Mouse (Mus musculus): ENCODE measurements around the gene Ebi3. TPM values are rescaled to one million over a fixed set of nuclear protein-coding genes. Genes with fewer than 3 reads are reported as not detected.

The Ebi3 gene
- polyA plus RNA-seq, 1 experiment: 3.1 TPM

DNA sequence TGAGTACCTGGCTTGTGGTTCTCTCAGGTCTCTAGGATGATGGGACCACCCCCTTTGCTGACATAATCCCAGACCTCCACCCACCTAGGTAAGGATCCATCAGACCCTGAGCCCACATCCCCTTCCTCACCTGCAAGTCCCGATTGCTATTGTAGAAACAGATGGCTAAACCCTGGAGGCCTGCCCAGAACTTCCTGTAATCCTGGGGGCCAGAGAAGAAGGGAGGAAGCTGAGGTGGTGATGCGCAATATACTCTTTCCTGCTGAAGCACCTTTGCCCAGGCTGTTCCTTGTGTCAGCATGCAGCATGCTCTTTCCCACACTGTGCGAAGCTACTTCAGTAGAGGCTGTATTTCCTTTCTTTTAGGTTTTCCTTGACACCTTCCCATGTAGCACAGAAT is 50.6 kb downstream of the Ebi3 start:
- DNase-seq (ENCODE audit: low spot score): no peak

DNA sequence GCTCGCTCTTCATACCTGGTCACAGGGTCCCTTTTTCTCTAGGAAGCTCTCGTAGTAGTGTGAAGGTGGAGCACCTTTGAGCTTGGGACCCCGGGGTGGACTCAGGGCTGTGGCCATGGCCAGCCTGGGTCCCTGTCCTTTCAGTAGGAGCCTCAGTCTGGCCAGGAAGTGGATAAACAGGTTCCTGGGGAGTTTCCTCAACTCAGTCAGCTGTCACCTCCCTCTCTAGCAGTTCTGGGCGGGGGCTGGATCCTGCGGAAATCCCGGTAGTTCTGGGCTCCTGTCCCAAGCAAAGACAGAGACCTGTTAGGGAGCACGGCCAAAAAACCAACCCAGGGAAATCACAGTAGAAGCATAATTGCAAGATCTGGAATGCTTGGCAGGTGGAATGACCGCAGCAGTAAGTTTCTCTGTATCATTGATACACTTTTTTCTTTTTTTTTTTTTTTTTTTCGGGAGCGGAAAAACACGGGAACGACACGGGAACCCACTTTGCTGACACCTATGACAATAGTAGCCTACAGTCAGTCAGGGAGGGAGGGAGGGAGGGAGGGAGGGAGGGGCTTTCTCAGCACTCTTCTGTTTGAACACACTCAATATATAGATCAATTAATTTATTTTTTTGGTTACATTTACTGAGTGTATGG is 53.1 kb downstream of the Ebi3 start, which contains the start of the genes Stap2 and Mpnd:
Stap2 (minus strand) TSS at position 170 of the 647 bp plus-strand sequence.
Mpnd (plus strand) TSS at position 297 of the 647 bp plus-strand sequence.
- peak; percentile 46 for DNase-seq (ENCODE audit: low spot score)

Other genes starting within 250 kb of the Ebi3 start
- 11.1 and 13.9 TPM in 2 replicates for gene Pot1b, start 240.0 kb upstream of the Ebi3 start, polyA plus RNA-seq (2012; rRNA removed)
- gene Adgre4, start 202.7 kb upstream of the Ebi3 start, polyA plus RNA-seq (2012; rRNA removed): 0.58 and 0.60 TPM in 2 replicates
- gene Zfp119a, start 73.7 kb upstream of the Ebi3 start, polyA plus RNA-seq (2012; rRNA removed): 4.7 and 5.2 TPM in 2 replicates
- gene Zfp959, start 60.5 kb upstream of the Ebi3 start, polyA plus RNA-seq (2012; rRNA removed): 8.4 and 8.8 TPM in 2 replicates
- 5.4 TPM in 2 replicates for gene Zfp119b, start 3.1 kb upstream of the Ebi3 start, polyA plus RNA-seq (2012; rRNA removed)
- 10.1 and 11.1 TPM in 2 replicates for gene Yju2, start 6.5 kb downstream of the Ebi3 start, polyA plus RNA-seq (2012; rRNA removed)
- 1.0 and 1.7 TPM in 2 replicates for gene Shd, start 17.8 kb downstream of the Ebi3 start, polyA plus RNA-seq (2012; rRNA removed)
- 0.57 and 1.2 TPM in 2 replicates for gene Fsd1, start 33.9 kb downstream of the Ebi3 start, polyA plus RNA-seq (2012; rRNA removed)
- 29.6 and 38.6 TPM in 2 replicates for gene Stap2, start 52.9 kb downstream of the Ebi3 start, polyA plus RNA-seq (2012; rRNA removed)
- 50.4 and 51.1 TPM in 2 replicates for gene Mpnd, start 53.1 kb downstream of the Ebi3 start, polyA plus RNA-seq (2012; rRNA removed)
- gene Sh3gl1, start 84.0 kb downstream of the Ebi3 start, polyA plus RNA-seq (2012; rRNA removed): 55.5 and 78.1 TPM in 2 replicates
- 2.1 and 2.2 TPM in 2 replicates for gene Chaf1a, start 87.8 kb downstream of the Ebi3 start, polyA plus RNA-seq (2012; rRNA removed)
- gene Ubxn6, start 122.4 kb downstream of the Ebi3 start, polyA plus RNA-seq (2012; rRNA removed): 62.3 and 62.7 TPM in 2 replicates
- gene Hdgfl2, start 127.0 kb downstream of the Ebi3 start, polyA plus RNA-seq (2012; rRNA removed): 68.8 and 70.6 TPM in 2 replicates
- 96.9 and 98.3 TPM in 2 replicates for gene Plin4, start 157.2 kb downstream of the Ebi3 start, polyA plus RNA-seq (2012; rRNA removed)
- gene Plin5, start 165.0 kb downstream of the Ebi3 start, polyA plus RNA-seq (2012; rRNA removed): 1.4 and 1.9 TPM in 2 replicates
- 23.4 and 23.9 TPM in 2 replicates for gene Lrg1, start 169.4 kb downstream of the Ebi3 start, polyA plus RNA-seq (2012; rRNA removed)
- 3.3 and 4.4 TPM in 2 replicates for gene Sema6b, start 187.7 kb downstream of the Ebi3 start, polyA plus RNA-seq (2012; rRNA removed)
- gene Tnfaip8l1, start 209.8 kb downstream of the Ebi3 start, polyA plus RNA-seq (2012; rRNA removed): 1.7 and 2.0 TPM in 2 replicates
- 42.0 and 51.0 TPM in 2 replicates for gene Mydgf, start 231.3 kb downstream of the Ebi3 start, polyA plus RNA-seq (2012; rRNA removed)